Mouse (Mus musculus): ENCODE data around the gene Mettl2. TPM values are rescaled to one million over a fixed set of nuclear protein-coding genes. Genes with fewer than 3 reads are reported as not detected.
A peak's percentile ranks its signal among the peaks of the same experiment; 100 is the strongest.

Gene Mettl2
- total RNA-seq, 1 experiment = 57.6 TPM

DNA sequence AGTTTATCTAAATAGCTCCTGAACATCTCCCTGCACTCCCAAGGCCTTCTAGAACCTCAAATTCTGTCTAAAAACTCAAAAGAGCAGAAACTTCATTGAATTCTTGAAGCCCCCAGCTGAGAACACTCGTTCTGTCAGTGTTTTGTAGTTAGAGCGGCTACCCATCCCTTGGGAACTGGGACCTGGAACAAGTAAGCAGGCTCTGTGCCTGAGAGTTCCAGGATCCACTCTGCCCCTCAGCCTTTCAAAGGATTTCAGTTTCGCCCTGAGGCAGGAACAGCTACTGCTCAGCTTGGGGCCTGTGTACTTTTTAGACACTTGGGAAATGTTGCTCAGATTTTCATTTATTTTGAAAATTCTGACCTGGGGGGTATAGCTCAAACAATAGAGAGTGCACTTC lies 20.4 kb downstream of the Mettl2 start, which contains the start of gene Gm10842:
TSS of gene Gm10842 (plus strand) at position 301 of the 400 bp plus-strand sequence.
- Histone ChIP-seq H3K4me3 (ENCODE audit: insufficient read depth in 1 of 2, low read depth in 1 of 2, low read length in 2 of 2, poor library complexity in 1 of 2, severe bottlenecking in 1 of 2) (no peak within 1 kb of the TSS), H3K9me3 (ENCODE audit: control insufficient read depth, insufficient read depth, low read depth, low read length) (no peaks in the 10 kb centered on the region), H3K36me3 (ENCODE audit: control insufficient read depth, insufficient read depth, low read length, poor library complexity, severe bottlenecking) (no peaks in the 10 kb centered on the region), H3K4me1 (ENCODE audit: control insufficient read depth in 2 of 2, insufficient read depth in 2 of 2, low read length in 2 of 2, poor library complexity in 1 of 2) (peaks cover 2 to 12% of the 10 kb centered on the region in 2 experiments; a peak in 3 of 4 replicates), H3K9ac (ENCODE audit: insufficient read depth, low read depth, low read length, poor library complexity, severe bottlenecking) (no peak within 1 kb of the TSS), H3K27ac (ENCODE audit: insufficient read depth, low read depth, low read length, poor library complexity, severe bottlenecking) (no peak within 1 kb of the TSS)
- TF ChIP-seq HCFC1 (IDR thresholded peaks at IDR 0.05; ENCODE audit: borderline replicate concordance, insufficient read depth, low read length) (no peak), MAFK (IDR thresholded peaks at IDR 0.05; ENCODE audit: insufficient read depth, low read depth, low read length) (no peak), ZC3H11A (IDR thresholded peaks at IDR 0.05; ENCODE audit: borderline replicate concordance, low read depth, low read length) (no peak), ZNF384 (IDR thresholded peaks at IDR 0.05; ENCODE audit: low read depth, low read length) (no peak), CHD2 (IDR thresholded peaks at IDR 0.05; ENCODE audit: low read depth, low read length) (no peak)
- DNase-seq (ENCODE audit: low read depth, low spot score) = no peak
- in situ Hi-C loops (cut with MboI; ENCODE audit: low sequenced_read_pairs in 2 of 2, unreplicated experiment in 2 of 2) = no loop called here

GRCm38 (mm10) chr11:105149353-105149752 lies 23.1 kb downstream of the Mettl2 start:
- in situ Hi-C loops (cut with MboI; ENCODE audit: low sequenced_read_pairs in 2 of 2, unreplicated experiment in 2 of 2) = no loop called here
- no peak for DNase-seq (ENCODE audit: low read depth, low spot score)
- no peaks in the 10 kb centered on the region for H3K9me3 ChIP-seq (ENCODE audit: control insufficient read depth, insufficient read depth, low read depth, low read length)
- peaks cover 4 to 31% of the 10 kb centered on the region in 2 experiments; a peak in 3 of 4 replicates for H3K4me1 ChIP-seq (ENCODE audit: control insufficient read depth in 2 of 2, insufficient read depth in 2 of 2, low read length in 2 of 2, poor library complexity in 1 of 2)
- H3K4me3 ChIP-seq (ENCODE audit: insufficient read depth in 1 of 2, low read depth in 1 of 2, low read length in 2 of 2, poor library complexity in 1 of 2, severe bottlenecking in 1 of 2) = no peak overlapping the region
- no peak overlapping the region; the same call in 1 of the 2 replicates for H3K27ac ChIP-seq (ENCODE audit: insufficient read depth, low read depth, low read length, poor library complexity, severe bottlenecking)
- TF ChIP-seq ZNF384 (IDR thresholded peaks at IDR 0.05; ENCODE audit: low read depth, low read length) (no peak), ZC3H11A (IDR thresholded peaks at IDR 0.05; ENCODE audit: borderline replicate concordance, low read depth, low read length) (no peak), HCFC1 (IDR thresholded peaks at IDR 0.05; ENCODE audit: borderline replicate concordance, insufficient read depth, low read length) (no peak), MAFK (IDR thresholded peaks at IDR 0.05; ENCODE audit: insufficient read depth, low read depth, low read length) (no peak), CHD2 (IDR thresholded peaks at IDR 0.05; ENCODE audit: low read depth, low read length) (no peak)
- no peaks in the 10 kb centered on the region for H3K36me3 ChIP-seq (ENCODE audit: control insufficient read depth, insufficient read depth, low read length, poor library complexity, severe bottlenecking)
- H3K9ac ChIP-seq (ENCODE audit: insufficient read depth, low read depth, low read length, poor library complexity, severe bottlenecking) = peak overlapping the region; percentile 13; the same call in 1 of the 2 replicates

- in situ Hi-C loops (cut with MboI; ENCODE audit: low sequenced_read_pairs in 2 of 2, unreplicated experiment in 2 of 2) = loop anchor here in 1 of 2 experiments (25.0 kb wide), 1 partner anchor 1187 kb away; the partner anchor contains the start of genes Arf2 and Nsf
- Histone ChIP-seq H3K9me3 (ENCODE audit: control insufficient read depth, insufficient read depth, low read depth, low read length) (no peaks in the 10 kb centered on the region), H3K4me3 (ENCODE audit: insufficient read depth in 1 of 2, low read depth in 1 of 2, low read length in 2 of 2, poor library complexity in 1 of 2, severe bottlenecking in 1 of 2) (no peak overlapping the region), H3K36me3 (ENCODE audit: control insufficient read depth, insufficient read depth, low read length, poor library complexity, severe bottlenecking) (no peaks in the 10 kb centered on the region), H3K9ac (ENCODE audit: insufficient read depth, low read depth, low read length, poor library complexity, severe bottlenecking) (no peak overlapping the region), H3K4me1 (ENCODE audit: control insufficient read depth in 2 of 2, insufficient read depth in 2 of 2, low read length in 2 of 2, poor library complexity in 1 of 2) (peaks cover 4 to 31% of the 10 kb centered on the region in 2 experiments; a peak in 3 of 4 replicates), H3K27ac (ENCODE audit: insufficient read depth, low read depth, low read length, poor library complexity, severe bottlenecking) (no peak overlapping the region; the same call in 1 of the 2 replicates)
- TF ChIP-seq CHD2 (IDR thresholded peaks at IDR 0.05; ENCODE audit: low read depth, low read length) (no peak), HCFC1 (IDR thresholded peaks at IDR 0.05; ENCODE audit: borderline replicate concordance, insufficient read depth, low read length) (no peak), ZC3H11A (IDR thresholded peaks at IDR 0.05; ENCODE audit: borderline replicate concordance, low read depth, low read length) (no peak), MAFK (IDR thresholded peaks at IDR 0.05; ENCODE audit: insufficient read depth, low read depth, low read length) (no peak), ZNF384 (IDR thresholded peaks at IDR 0.05; ENCODE audit: low read depth, low read length) (no peak)
- no peak for DNase-seq (ENCODE audit: low read depth, low spot score)
These were observed 23.5 kb downstream of the Mettl2 start for GRCm38 (mm10) chr11:105149766-105150165.

- no peak for DNase-seq (ENCODE audit: low read depth, low spot score)
- in situ Hi-C loops (cut with MboI; ENCODE audit: low sequenced_read_pairs in 2 of 2, unreplicated experiment in 2 of 2) = loop anchor here in 1 of 2 experiments (25.0 kb wide), 1 partner anchor 1188 kb away; the partner anchor contains the start of genes Arf2 and Nsf
These were observed 24.5 kb downstream of the Mettl2 start for GRCm38 (mm10) chr11:105150691-105151090.

More at GRCm38 (mm10) chr11:105150691-105151090, 24.5 kb downstream of the Mettl2 start:
- Histone ChIP-seq H3K27ac (ENCODE audit: insufficient read depth, low read depth, low read length, poor library complexity, severe bottlenecking) (peak overlapping the region; percentile 77), H3K9ac (ENCODE audit: insufficient read depth, low read depth, low read length, poor library complexity, severe bottlenecking) (peak overlapping the region; percentile 65; the same call in 1 of the 2 replicates), H3K9me3 (ENCODE audit: control insufficient read depth, insufficient read depth, low read depth, low read length) (no peaks in the 10 kb centered on the region), H3K4me3 (ENCODE audit: insufficient read depth in 1 of 2, low read depth in 1 of 2, low read length in 2 of 2, poor library complexity in 1 of 2, severe bottlenecking in 1 of 2) (peak overlapping the region in 1 of 2 experiments; percentile 22; a peak in 2 of 4 replicates), H3K36me3 (ENCODE audit: control insufficient read depth, insufficient read depth, low read length, poor library complexity, severe bottlenecking) (no peaks in the 10 kb centered on the region), H3K4me1 (ENCODE audit: control insufficient read depth in 2 of 2, insufficient read depth in 2 of 2, low read length in 2 of 2, poor library complexity in 1 of 2) (peaks cover 4 to 31% of the 10 kb centered on the region in 2 experiments; a peak in 3 of 4 replicates)
- TF ChIP-seq ZNF384 (IDR thresholded peaks at IDR 0.05; ENCODE audit: low read depth, low read length) = no peak
- TF ChIP-seq MAFK (IDR thresholded peaks at IDR 0.05; ENCODE audit: insufficient read depth, low read depth, low read length) = no peak
- TF ChIP-seq HCFC1 (IDR thresholded peaks at IDR 0.05; ENCODE audit: borderline replicate concordance, insufficient read depth, low read length) = no peak
- no peak for TF ChIP-seq ZC3H11A (IDR thresholded peaks at IDR 0.05; ENCODE audit: borderline replicate concordance, low read depth, low read length)
- TF ChIP-seq CHD2 (IDR thresholded peaks at IDR 0.05; ENCODE audit: low read depth, low read length) = no peak

Data from ES-E14 (cell line).